Mouse (Mus musculus): Measurements from ENCODE around the gene Itga10.
"Not testable (repeated sequence)": the region's sequence is repeated elsewhere in the genome, so short reads cannot be mapped to it uniquely, and the experiment has no call there.

The Itga10 gene

GRCm38 (mm10) chr3:96645018-96645649 lies at the start of gene Itga10:
Itga10 (plus strand) TSS chr3:96645584.
- peak; percentile 72 to 76 for DNase-seq

GRCm38 (mm10) chr3:96595661-96596060 lies 49.7 kb upstream of the Itga10 start:
- DNase-seq: peak; percentile 57 to 65

GRCm38 (mm10) chr3:96596228-96596707 lies 49.1 kb upstream of the Itga10 start, which contains the start of gene Ankrd34a:
Ankrd34a (plus strand) TSS chr3:96596636.
- DNase-seq: peak; percentile 88

- DNase-seq: peak; percentile 48 to 55
Measured at GRCm38 (mm10) chr3:96596855-96597254, 48.5 kb upstream of the Itga10 start.

GRCm38 (mm10) chr3:96597435-96597891 lies 47.9 kb upstream of the Itga10 start:
- DNase-seq: peak; percentile 54 to 68

- peak; percentile 78 to 82 for DNase-seq
Measured at GRCm38 (mm10) chr3:96598156-96599068, 47.0 kb upstream of the Itga10 start.

GRCm38 (mm10) chr3:96599069-96599393 lies 46.4 kb upstream of the Itga10 start:
- DNase-seq: no peak

GRCm38 (mm10) chr3:96599411-96599810 lies 46.0 kb upstream of the Itga10 start:
- no peak for DNase-seq

GRCm38 (mm10) chr3:96600639-96601250 lies 44.6 kb upstream of the Itga10 start, which contains the start of gene Lix1l:
Lix1l (plus strand) TSS chr3:96601149.
- DNase-seq: peak; percentile 89 to 93

GRCm38 (mm10) chr3:96601251-96601787 lies 44.1 kb upstream of the Itga10 start:
- peak; percentile 67 to 71 for DNase-seq

GRCm38 (mm10) chr3:96601941-96602703 lies 43.3 kb upstream of the Itga10 start:
- peak; percentile 56 to 69 for DNase-seq

GRCm38 (mm10) chr3:96602704-96603084 lies 42.7 kb upstream of the Itga10 start:
- DNase-seq: no peak

- DNase-seq: peak; percentile 90 to 92
Measured at GRCm38 (mm10) chr3:96603311-96603710, 42.1 kb upstream of the Itga10 start.

- DNase-seq: not testable (repeated sequence)
Measured at GRCm38 (mm10) chr3:96606007-96606406, 39.4 kb upstream of the Itga10 start.

GRCm38 (mm10) chr3:96606618-96607017 lies 38.8 kb upstream of the Itga10 start:
- no peak for DNase-seq

- no peak for DNase-seq
Measured at GRCm38 (mm10) chr3:96617941-96618340, 27.4 kb upstream of the Itga10 start.

GRCm38 (mm10) chr3:96623201-96623600 lies 22.2 kb upstream of the Itga10 start:
- no peak for DNase-seq

GRCm38 (mm10) chr3:96629729-96630600 lies 15.4 kb upstream of the Itga10 start, which contains the start of gene Rbm8a:
Rbm8a (plus strand) TSS chr3:96629933.
- DNase-seq: peak; percentile 98

- DNase-seq: no peak
Measured at GRCm38 (mm10) chr3:96632058-96632457, 13.3 kb upstream of the Itga10 start.

- no peak for DNase-seq
Measured at GRCm38 (mm10) chr3:96634015-96634414, 11.4 kb upstream of the Itga10 start.
